Mouse (Mus musculus) ES-Bruce4 (cell line): Measurements from ENCODE around the gene 4930467E23Rik. TPM values are rescaled to one million over a fixed set of nuclear protein-coding genes. Genes with fewer than 3 reads are reported as not detected.
"Not testable (repeated sequence)": the region's sequence is repeated elsewhere in the genome, so short reads cannot be mapped to it uniquely, and the experiment has no call there.

Experiments
- H3K27ac ChIP-seq: 2 replicates; pipeline ENCODE4 v1.5.1; 2012; ENCODE audit warnings: low read length, inconsistent platforms; ENCODE audit not compliant: insufficient read depth
- H3K27me3 ChIP-seq: 2 replicates; pipeline ENCODE4 v1.6.1; 2012; ENCODE audit warnings: mild to moderate bottlenecking, low read length, inconsistent platforms; ENCODE audit not compliant: control insufficient read depth, poor library complexity, insufficient read depth, severe bottlenecking
- H3K36me3 ChIP-seq: 2 replicates; pipeline ENCODE4 v1.6.1; 2012; ENCODE audit warnings: inconsistent platforms, mild to moderate bottlenecking, low read length, moderate library complexity; ENCODE audit not compliant: control insufficient read depth, poor library complexity, insufficient read depth, severe bottlenecking
- H3K4me1 ChIP-seq: one replicate; pipeline ENCODE4 v1.8.1; 2011; ENCODE audit warnings: low read length; ENCODE audit not compliant: control insufficient read depth, insufficient read depth
- H3K4me3 ChIP-seq: 2 replicates; pipeline ENCODE4 v1.5.1; 2011; ENCODE audit warnings: low read depth, mild to moderate bottlenecking, low read length
- H3K9ac ChIP-seq: 2 replicates; pipeline ENCODE4 v1.6.1; 2012; ENCODE audit warnings: low read depth, mild to moderate bottlenecking, inconsistent platforms; ENCODE audit not compliant: poor library complexity, severe bottlenecking
- H3K9me3 ChIP-seq: replicated peaks from 2 replicates; pipeline ENCODE4 v1.6.1; 2012; ENCODE audit warnings: mild to moderate bottlenecking, low read length, inconsistent platforms; ENCODE audit not compliant: control insufficient read depth, poor library complexity, insufficient read depth, severe bottlenecking
- polyA plus RNA-seq: library from polyadenylated mRNA; stranded (reverse); fragments of >200 nt; gene quantifications from 2 replicates; pipeline ENCODE4 v1.2.4, GENCODE M21; 2011; ENCODE audit warnings: low read depth; ENCODE audit not compliant: missing spikeins, insufficient read depth, insufficient read length

Gene 4930467E23Rik
- polyA plus RNA-seq, 1 experiment, result not detected

DNA sequence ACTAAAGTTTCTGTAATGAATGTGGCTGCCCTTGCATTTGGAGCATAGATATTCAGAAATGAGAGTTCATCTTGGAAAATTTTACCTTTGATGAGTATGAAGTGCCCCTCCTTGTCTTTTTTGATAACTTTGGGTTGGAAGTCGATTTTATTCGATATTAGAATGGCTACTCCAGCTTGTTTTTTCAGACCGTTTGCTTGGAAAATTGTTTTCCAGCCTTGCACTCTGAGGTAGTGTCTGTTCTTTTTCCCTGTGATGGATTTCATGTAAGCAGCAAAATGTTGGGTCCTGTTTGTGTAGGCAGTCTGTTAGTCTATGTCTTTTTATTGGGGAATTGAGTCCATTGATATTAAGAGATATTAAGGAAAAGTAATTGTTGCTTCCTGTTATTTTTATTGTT, 14.1 kb upstream of the 4930467E23Rik start:
- H3K27me3 ChIP-seq, H3K27ac ChIP-seq, H3K4me1 ChIP-seq, H3K9me3 ChIP-seq, H3K9ac ChIP-seq, H3K4me3 ChIP-seq, H3K36me3 ChIP-seq: not testable (repeated sequence)

DNA sequence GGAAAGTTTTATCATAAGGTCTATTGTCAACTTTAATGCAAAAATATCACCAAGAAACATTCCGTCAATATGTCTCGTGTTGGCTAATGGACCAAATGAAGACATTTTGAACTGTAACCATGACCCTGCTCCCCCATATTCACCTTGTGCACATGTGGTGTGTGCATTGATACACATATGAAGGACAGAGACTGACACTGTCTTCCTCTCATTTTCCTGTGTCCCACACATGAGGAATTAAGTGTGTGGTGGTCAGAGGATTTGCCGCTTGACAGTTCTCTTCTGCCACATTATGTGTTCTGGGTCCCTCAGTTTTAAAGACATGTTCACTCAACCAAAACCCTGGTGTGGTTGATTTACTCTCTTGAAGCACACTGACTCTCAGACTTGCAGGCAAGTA, 11.5 kb upstream of the 4930467E23Rik start:
- not testable (repeated sequence) for H3K4me1 ChIP-seq, H3K9me3 ChIP-seq, H3K36me3 ChIP-seq, H3K27me3 ChIP-seq, H3K9ac ChIP-seq, H3K4me3 ChIP-seq, H3K27ac ChIP-seq

DNA sequence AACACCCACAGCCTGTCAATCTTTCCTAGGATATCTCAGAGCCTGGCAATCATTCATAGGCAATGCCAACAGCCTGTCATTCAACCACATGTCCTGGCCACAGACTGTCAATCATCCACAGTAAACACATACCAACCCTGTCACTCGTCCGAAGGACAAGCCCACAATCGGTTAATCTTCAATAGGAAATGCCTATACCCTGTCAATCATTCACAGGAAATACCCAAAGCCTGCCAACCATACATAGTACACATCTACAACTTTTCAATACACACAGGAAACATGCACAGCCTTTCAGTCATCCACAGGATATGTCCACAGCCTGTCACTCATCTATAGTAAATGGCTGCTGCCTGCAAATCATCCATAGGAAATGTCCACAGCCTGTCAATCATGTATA, 9.9 kb upstream of the 4930467E23Rik start:
- H3K4me1 ChIP-seq, H3K9ac ChIP-seq, H3K4me3 ChIP-seq, H3K9me3 ChIP-seq, H3K36me3 ChIP-seq, H3K27me3 ChIP-seq, H3K27ac ChIP-seq: not testable (repeated sequence)

DNA sequence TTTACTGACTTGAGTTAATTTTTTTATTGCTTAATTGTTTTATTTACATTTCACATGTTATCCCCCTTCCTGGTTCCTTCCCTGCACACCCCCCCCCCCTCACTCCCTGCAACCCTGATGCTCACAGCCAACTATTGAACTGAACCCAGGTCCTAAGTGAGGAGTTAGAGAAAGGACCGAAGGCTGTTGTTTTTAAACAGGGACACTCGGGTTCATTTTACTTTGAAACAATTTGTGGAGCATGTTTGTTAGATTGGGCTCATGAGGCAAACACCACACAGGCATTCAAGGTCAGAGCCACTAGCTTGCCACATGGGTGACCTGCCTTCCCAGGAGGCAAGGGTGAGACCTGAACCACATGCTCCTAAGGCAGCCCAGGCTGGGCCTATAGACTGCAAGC, 4.5 kb upstream of the 4930467E23Rik start:
- not testable (repeated sequence) for H3K9ac ChIP-seq, H3K4me3 ChIP-seq, H3K27ac ChIP-seq, H3K4me1 ChIP-seq, H3K36me3 ChIP-seq, H3K27me3 ChIP-seq, H3K9me3 ChIP-seq

DNA sequence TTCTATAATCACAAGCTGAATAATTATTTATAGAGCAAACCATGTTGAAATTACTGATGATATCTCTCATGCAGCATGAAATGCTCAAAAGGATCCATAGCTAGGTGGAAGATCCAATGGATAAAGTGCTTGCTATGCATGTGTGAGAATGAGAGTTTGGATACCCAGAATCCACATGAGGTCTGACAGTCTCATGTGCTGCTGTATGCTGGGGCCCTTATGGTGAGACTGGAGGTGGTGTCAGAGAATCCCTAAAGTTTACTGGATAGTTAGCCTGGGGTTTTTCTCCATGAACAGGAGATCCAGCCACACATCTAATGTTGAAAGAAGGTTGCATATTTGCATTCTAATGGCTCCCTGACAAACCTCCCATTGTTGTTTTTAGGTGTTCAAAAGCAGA, 22.4 kb downstream of the 4930467E23Rik start:
- H3K27ac ChIP-seq, H3K4me3 ChIP-seq, H3K4me1 ChIP-seq, H3K9me3 ChIP-seq, H3K27me3 ChIP-seq, H3K9ac ChIP-seq, H3K36me3 ChIP-seq: not testable (repeated sequence)

DNA sequence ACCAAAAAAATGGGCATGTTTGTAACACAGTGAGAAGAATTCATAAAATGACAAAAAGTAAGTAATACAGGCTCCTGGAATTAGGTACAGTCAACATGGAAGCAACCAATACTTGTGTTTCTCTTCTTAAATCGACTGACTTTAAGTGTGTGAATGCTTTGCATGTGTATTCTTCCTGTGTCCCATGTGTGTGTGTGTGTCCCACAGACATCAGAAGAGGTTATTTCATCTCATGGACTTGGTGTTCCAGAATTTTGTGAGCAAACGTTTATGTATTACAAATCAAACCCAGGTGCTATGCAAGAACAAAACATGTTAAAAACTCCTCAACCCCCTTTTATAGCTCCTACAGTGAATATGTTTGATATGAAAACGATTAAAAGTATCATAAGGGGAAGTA, 24.8 kb downstream of the 4930467E23Rik start:
- H3K36me3 ChIP-seq, H3K9ac ChIP-seq, H3K27me3 ChIP-seq, H3K27ac ChIP-seq, H3K4me1 ChIP-seq, H3K4me3 ChIP-seq, H3K9me3 ChIP-seq: not testable (repeated sequence)

DNA sequence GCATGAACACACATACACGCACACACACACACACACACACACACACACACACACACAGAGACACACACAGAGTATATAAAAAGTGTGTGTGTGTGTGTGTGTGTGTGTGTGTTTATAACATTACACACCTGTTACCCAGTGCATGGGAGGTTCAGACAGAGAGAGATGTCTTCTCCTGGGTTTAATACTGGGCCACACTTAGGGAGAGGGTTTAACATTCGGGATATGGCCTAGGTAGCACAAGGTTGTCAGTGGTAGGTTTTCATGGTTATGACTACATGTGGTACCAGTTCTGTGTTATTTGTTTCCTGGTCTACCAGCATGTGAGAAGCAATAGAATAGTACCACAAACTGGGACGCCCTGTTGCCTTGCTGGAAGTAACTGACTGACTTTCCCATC, 25.6 kb downstream of the 4930467E23Rik start:
- not testable (repeated sequence) for H3K27ac ChIP-seq, H3K4me3 ChIP-seq, H3K9ac ChIP-seq, H3K9me3 ChIP-seq, H3K27me3 ChIP-seq, H3K4me1 ChIP-seq, H3K36me3 ChIP-seq

DNA sequence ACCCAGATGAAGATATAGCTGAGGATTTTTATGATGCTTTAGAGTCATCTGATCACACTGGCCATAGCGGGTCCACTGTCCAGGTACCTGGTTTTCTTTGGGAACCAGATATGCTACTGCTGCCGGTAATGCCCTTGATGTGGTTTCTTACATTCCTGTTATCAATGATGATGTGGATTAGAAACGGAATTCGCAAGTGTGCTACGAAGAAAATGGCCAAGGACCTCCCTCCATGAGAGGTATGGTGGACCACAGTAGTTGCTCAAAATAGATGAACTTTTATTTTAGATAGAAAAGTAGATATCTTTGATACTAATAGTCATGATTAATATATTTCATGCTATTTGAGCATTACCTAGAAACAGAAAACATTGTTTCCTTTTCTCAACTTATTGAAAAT, 32.3 kb downstream of the 4930467E23Rik start:
- H3K4me3 ChIP-seq, H3K4me1 ChIP-seq, H3K9me3 ChIP-seq, H3K36me3 ChIP-seq, H3K9ac ChIP-seq, H3K27ac ChIP-seq, H3K27me3 ChIP-seq: not testable (repeated sequence)

DNA sequence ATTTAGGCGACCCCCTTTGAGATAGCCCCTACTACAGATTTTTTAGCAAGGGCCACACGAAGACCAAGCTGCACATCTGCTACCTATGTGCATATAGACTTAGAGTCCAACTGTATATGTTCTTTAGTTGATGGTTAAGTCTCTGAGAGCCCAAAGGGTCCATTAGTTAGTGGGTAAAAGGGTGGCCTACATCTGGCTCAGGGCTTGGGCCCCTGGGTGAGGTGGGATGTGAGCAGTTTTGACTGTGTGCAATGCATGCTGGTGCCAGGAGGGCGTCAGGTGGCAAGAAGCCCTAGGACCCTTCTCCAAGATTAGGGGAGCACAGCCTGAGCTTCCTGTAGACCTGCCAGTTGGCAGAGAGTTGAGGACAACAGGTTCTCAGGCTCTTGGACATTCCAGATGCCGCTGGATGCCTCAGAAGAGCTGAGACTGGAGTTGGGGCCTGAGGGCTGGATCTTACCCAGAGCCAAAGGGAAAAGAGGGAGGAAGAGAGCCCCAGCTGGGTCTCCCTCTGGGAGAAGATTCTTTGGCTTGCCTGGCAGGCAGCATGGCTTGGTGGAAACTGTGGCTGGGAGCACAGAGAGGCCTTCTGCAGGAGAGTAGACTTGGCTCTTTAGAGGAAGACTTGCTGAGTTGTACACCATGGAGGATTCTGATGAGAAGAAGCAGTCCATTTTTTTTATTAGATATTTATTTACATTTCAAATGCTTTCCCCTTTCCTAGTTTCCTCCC, 33.6 kb downstream of the 4930467E23Rik start:
- not testable (repeated sequence) for H3K9ac ChIP-seq, H3K27me3 ChIP-seq, H3K9me3 ChIP-seq, H3K4me1 ChIP-seq, H3K27ac ChIP-seq, H3K4me3 ChIP-seq, H3K36me3 ChIP-seq

DNA sequence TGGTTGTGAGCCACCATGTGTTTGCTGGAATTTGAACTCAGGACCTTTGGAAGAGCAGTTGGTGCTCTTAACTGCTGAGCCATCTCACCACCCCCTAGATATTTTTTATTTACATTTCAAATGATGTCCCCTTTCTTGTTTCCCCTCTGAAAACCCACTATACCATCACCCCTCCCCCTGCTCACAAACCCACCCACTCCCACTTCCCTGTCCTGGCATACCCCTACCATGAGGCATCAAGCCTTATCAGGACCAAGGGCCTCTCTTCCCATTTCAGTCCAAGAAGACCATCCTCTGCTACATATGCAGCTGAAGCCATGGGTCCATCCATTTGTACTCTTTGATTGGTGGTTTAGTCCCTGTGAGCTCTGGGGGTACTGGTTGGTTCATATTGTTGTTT, 36.2 kb downstream of the 4930467E23Rik start:
- not testable (repeated sequence) for H3K27ac ChIP-seq, H3K27me3 ChIP-seq, H3K4me3 ChIP-seq, H3K4me1 ChIP-seq, H3K9me3 ChIP-seq, H3K36me3 ChIP-seq, H3K9ac ChIP-seq
